9 mouse cellular contexts compared by ENCODE assay signal in genomic region chr6:136172172-136172651, GRCm38 (mm10). TPM values are rescaled to one million over a fixed set of nuclear protein-coding genes. Genes with fewer than 3 reads are reported as not detected.
DNase-seq lines count a peak whose midpoint lies in the region; ATAC-seq lines count a peak whose summit lies in the region.
"Had no signal": no experiment of that assay in that cellular context is flagged by ENCODE, and none has a peak within 500 bp of the region (broad histone marks: within the 10 kb centered on the region; RNA-seq: fewer than 3 reads in every experiment).

No protein-coding gene starts in this region.

- peaks cover 68% of the 10 kb centered on the region for H3K27me3 ChIP-seq in heart, embryonic 13.5 days (replicated peaks)
- no peaks in the 10 kb centered on the region for H3K27me3 ChIP-seq in forebrain, embryonic 16.5 days (replicated peaks; ENCODE audit: control insufficient read depth, insufficient read depth, low read length)
- no peaks in the 10 kb centered on the region for H3K27me3 ChIP-seq in midbrain, embryonic 15.5 days (replicated peaks)

- under 1% methylated on average over 43 of the region's 43 CpGs for WGBS in heart, embryonic 13.5 days
- WGBS in forebrain, embryonic 16.5 days, result under 1% methylated on average over 43 of the region's 43 CpGs
- under 1% methylated on average over 43 of the region's 43 CpGs for WGBS in midbrain, embryonic 15.5 days

- H3K4me1 ChIP-seq in heart, embryonic 13.5 days, result peaks cover 16% of the 10 kb centered on the region
- peaks cover 16% of the 10 kb centered on the region for H3K4me1 ChIP-seq in forebrain, embryonic 16.5 days (replicated peaks; ENCODE audit: control insufficient read depth, insufficient read depth, low read length)
- H3K4me1 ChIP-seq in midbrain, embryonic 15.5 days, result peaks cover 29% of the 10 kb centered on the region

- ATAC-seq in heart, embryonic 13.5 days (ENCODE audit: extremely low read depth, insufficient number of reproducible peaks, low FRiP score, low TSS enrichment), result no peak
- peak; percentile 76 for ATAC-seq in forebrain, embryonic 16.5 days
- peak; percentile 85 for ATAC-seq in midbrain, embryonic 15.5 days (replicated peaks)

- DNase-seq in heart, postnatal 4 days, result no peak
- peak; percentile 50 for DNase-seq in ZHBTc4 (ENCODE audit: low read depth, low spot score)
- DNase-seq in layer of hippocampus, postnatal 25 days (ENCODE audit: extremely low spot score in 1 of 2, low spot score in 1 of 2), result peak; percentile 65 to 68
- no peak for DNase-seq in urinary bladder, adult 2 months (ENCODE audit: low spot score)
- DNase-seq in thymus, postnatal 14 days, result no peak

- H3K9me3 ChIP-seq in heart, embryonic 13.5 days, result no peaks in the 10 kb centered on the region
- H3K9me3 ChIP-seq in forebrain, embryonic 16.5 days (ENCODE audit: control insufficient read depth, low read length), result no peaks in the 10 kb centered on the region
- H3K9me3 ChIP-seq in midbrain, embryonic 15.5 days, result no peaks in the 10 kb centered on the region

- H3K36me3 ChIP-seq in heart, embryonic 13.5 days, result no peaks in the 10 kb centered on the region
- no peaks in the 10 kb centered on the region for H3K36me3 ChIP-seq in forebrain, embryonic 16.5 days (ENCODE audit: control insufficient read depth, insufficient read depth)
- H3K36me3 ChIP-seq in midbrain, embryonic 15.5 days (replicated peaks), result no peaks in the 10 kb centered on the region

- peak overlapping the region; percentile 58 for H3K4me3 ChIP-seq in heart, embryonic 13.5 days
- H3K4me3 ChIP-seq in forebrain, embryonic 16.5 days (replicated peaks; ENCODE audit: low read length), result peak overlapping the region; percentile 59
- peak overlapping the region; percentile 51 for H3K4me3 ChIP-seq in midbrain, embryonic 15.5 days

- H3K27ac ChIP-seq in heart, embryonic 13.5 days (replicated peaks), result no peak overlapping the region
- peak overlapping the region; percentile 90 for H3K27ac ChIP-seq in forebrain, embryonic 16.5 days (ENCODE audit: low read length)
- H3K27ac ChIP-seq in midbrain, embryonic 15.5 days, result peak overlapping the region; percentile 91
- H3K27ac ChIP-seq: macrophage had no signal

- peak overlapping the region; percentile 94 for H3K4me2 ChIP-seq in heart, embryonic 13.5 days
- peak overlapping the region; percentile 71 for H3K4me2 ChIP-seq in forebrain, embryonic 16.5 days (ENCODE audit: low read length)
- H3K4me2 ChIP-seq in midbrain, embryonic 15.5 days, result peak overlapping the region; percentile 73

- H3K9ac ChIP-seq in heart, embryonic 13.5 days, result peak overlapping the region; percentile 44; the same call in 1 of the 2 replicates
- peak overlapping the region; percentile 79 for H3K9ac ChIP-seq in forebrain, embryonic 16.5 days (replicated peaks; ENCODE audit: low read depth, low read length)
- peak overlapping the region; percentile 77 for H3K9ac ChIP-seq in midbrain, embryonic 15.5 days

RNA-seq across cellular contexts. Expression of gene Grin2b, which starts 1.1 kb away (rescaled TPM):
- 0.03 and 0.05 TPM in 2 replicates for polyA plus RNA-seq in heart, embryonic 13.5 days (2015; fragmentation: Nextera tagmentation; extraction: Ambion mirVana)
- total RNA-seq in heart, postnatal 4 days (2021), result under 1 TPM; 0.05 to 0.17 TPM
- polyA plus RNA-seq in forebrain, embryonic 16.5 days (2015; fragmentation: Nextera tagmentation; extraction: Ambion mirVana), result 77.0 and 114 TPM in 2 replicates
- total RNA-seq in layer of hippocampus, postnatal 25 days (2021), result 100 to 1,000 TPM; 272 to 410 TPM
- 65.5 and 81.3 TPM in 2 replicates for polyA plus RNA-seq in midbrain, embryonic 15.5 days (2015; fragmentation: Nextera tagmentation; extraction: Ambion mirVana)
- 0.01 TPM in 1 of 2 replicates, not detected in the other for polyA plus RNA-seq in urinary bladder, adult 2 months (2012; rRNA removed)
- polyA plus RNA-seq: macrophage had no signal

Comparison
In these comparisons a context has a peak if more than half of its experiments do, and no peak if none do; other contexts are left out.
1. DNase-seq: peak in ZHBTc4 (single experiment) and layer of hippocampus, postnatal 25 days (2 of 2); none in heart, postnatal 4 days (single experiment), urinary bladder, adult 2 months (single experiment) and thymus, postnatal 14 days (single experiment).
2. RNA of gene Grin2b, which starts 1.1 kb away (polyA plus RNA-seq): 77.0 to 114 TPM in forebrain, embryonic 16.5 days and 65.5 to 81.3 TPM in midbrain, embryonic 15.5 days; 0.03 to 0.05 TPM in heart, embryonic 13.5 days and 0.01 TPM in urinary bladder, adult 2 months; every median in the first group is over 10 times any median in the second.
3. Peak in every context shown above with its lines, with median percentiles within 50 percentile points of each other: H3K4me2 ChIP-seq, H3K4me3 ChIP-seq and H3K9ac ChIP-seq.